In the genomic region with DNA sequence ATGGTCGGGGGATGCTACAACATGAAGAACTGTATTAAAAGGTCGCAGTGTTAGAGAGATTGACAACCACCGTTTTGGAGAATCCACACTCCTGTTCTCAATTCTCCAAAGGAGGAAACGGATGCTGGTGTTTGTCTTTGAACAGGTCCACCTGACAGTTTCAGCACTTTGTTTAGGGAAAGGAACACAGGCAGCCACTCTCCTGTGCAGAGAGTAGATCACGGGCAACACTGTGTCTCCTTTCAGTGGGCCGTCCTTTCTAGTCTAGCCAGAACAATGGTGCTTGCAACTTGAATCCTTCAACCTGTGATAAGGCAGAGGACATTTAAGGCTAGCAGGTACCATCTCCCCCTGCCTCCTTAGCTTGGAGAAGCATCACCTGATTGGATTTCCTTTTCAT, we compare ENCODE assay signal across 28 mouse cellular contexts. TPM values are rescaled to one million over a fixed set of nuclear protein-coding genes. Genes with fewer than 3 reads are reported as not detected.
A peak's percentile ranks its signal among the peaks of the same experiment; 100 is the strongest.
DNase-seq lines count a peak whose midpoint lies in the region; ATAC-seq and TF ChIP-seq lines count a peak whose summit lies in the region.
"Had no signal": no experiment of that assay in that cellular context is flagged by ENCODE, and none has a peak within 500 bp of the region (broad histone marks: within the 10 kb centered on the region; RNA-seq: fewer than 3 reads in every experiment).

No protein-coding gene starts in this region.

- no peak for ATAC-seq in forebrain, embryonic 11.5 days (replicated peaks; ENCODE audit: low FRiP score)
- ATAC-seq in forebrain, embryonic 15.5 days (replicated peaks), result no peak
- no peak for ATAC-seq in stomach, postnatal 0 days (ENCODE audit: low FRiP score, low TSS enrichment)
- ATAC-seq: activated CD4-positive, CD25-positive, alpha-beta regulatory T cell, adult 4 months; forebrain, embryonic 13.5 days; forebrain, embryonic 16.5 days; Patski had no signal

- DNase-seq in forebrain, embryonic 11.5 days (ENCODE audit: low spot score), result peak; percentile 2
- DNase-seq in heart, embryonic 10.5 days (ENCODE audit: low spot score), result peak; percentile 38
- DNase-seq in heart, postnatal 36 days, result no peak
- peak; percentile 59 for DNase-seq in R1 (ENCODE audit: low read depth, low spot score)
- DNase-seq in stomach, postnatal 0 days (ENCODE audit: low spot score), result peak; percentile 9
- DNase-seq in adrenal gland, adult 8-10 months, result no peak
- DNase-seq in frontal cortex, postnatal 25 days (ENCODE audit: low spot score in 2 of 2), result no peak
- DNase-seq: adrenal gland, postnatal 10 days; adrenal gland, postnatal 25 days; cerebellum, adult 11 months; cerebellum, adult 18-20 months; cerebellum, adult 8-10 months; cerebellum, adult 9-11 months; cerebellum, postnatal 14 days; cerebellum, postnatal 36 days had no signal

- H3K9me3 ChIP-seq in forebrain, embryonic 11.5 days (ENCODE audit: control insufficient read depth, low read length), result no peaks in the 10 kb centered on the region
- H3K9me3 ChIP-seq in forebrain, embryonic 15.5 days, result no peaks in the 10 kb centered on the region
- no peaks in the 10 kb centered on the region for H3K9me3 ChIP-seq in heart, embryonic 10.5 days
- H3K9me3 ChIP-seq in stomach, postnatal 0 days (ENCODE audit: control insufficient read depth, low read length), result no peaks in the 10 kb centered on the region
- H3K9me3 ChIP-seq: embryonic facial prominence, embryonic 13.5 days; embryonic facial prominence, embryonic 15.5 days; forebrain, embryonic 10.5 days; forebrain, embryonic 13.5 days; G1E had no signal

- TF ChIP-seq CTCF in stomach, postnatal 0 days (IDR thresholded peaks at IDR 0.05; ENCODE audit: low read depth), result no peak

- H3K4me2 ChIP-seq in forebrain, embryonic 11.5 days (ENCODE audit: low read depth, low read length, severe bottlenecking), result no peak overlapping the region
- H3K4me2 ChIP-seq in forebrain, embryonic 15.5 days (replicated peaks), result no peak overlapping the region
- H3K4me2 ChIP-seq in stomach, postnatal 0 days (replicated peaks; ENCODE audit: low read depth), result no peak overlapping the region
- H3K4me2 ChIP-seq: embryonic facial prominence, embryonic 13.5 days; embryonic facial prominence, embryonic 15.5 days; forebrain, embryonic 13.5 days had no signal

- H3K27me3 ChIP-seq in forebrain, embryonic 11.5 days (ENCODE audit: control insufficient read depth, insufficient read depth, low read length), result no peaks in the 10 kb centered on the region
- H3K27me3 ChIP-seq in forebrain, embryonic 15.5 days, result no peaks in the 10 kb centered on the region
- H3K27me3 ChIP-seq in heart, embryonic 10.5 days (ENCODE audit: insufficient read depth, poor library complexity, severe bottlenecking), result peaks cover 5% of the 10 kb centered on the region; the same call in 1 of the 2 replicates
- no peaks in the 10 kb centered on the region for H3K27me3 ChIP-seq in stomach, postnatal 0 days (ENCODE audit: control insufficient read depth, insufficient read depth, low read length)
- H3K27me3 ChIP-seq: embryonic facial prominence, embryonic 13.5 days; embryonic facial prominence, embryonic 15.5 days; forebrain, embryonic 13.5 days; Patski had no signal

- H3K27ac ChIP-seq in forebrain, embryonic 11.5 days (ENCODE audit: low read depth, low read length), result no peak overlapping the region
- H3K27ac ChIP-seq in forebrain, embryonic 15.5 days (replicated peaks), result no peak overlapping the region
- no peak overlapping the region for H3K27ac ChIP-seq in heart, embryonic 10.5 days
- H3K27ac ChIP-seq in stomach, postnatal 0 days (replicated peaks), result no peak overlapping the region
- H3K27ac ChIP-seq: embryonic facial prominence, embryonic 13.5 days; embryonic facial prominence, embryonic 15.5 days; forebrain, embryonic 13.5 days had no signal

- WGBS in forebrain, embryonic 11.5 days, result 78% methylated on average over 6 of the region's 6 CpGs
- 79% methylated on average over 6 of the region's 6 CpGs for WGBS in forebrain, embryonic 15.5 days
- 60% methylated on average over 6 of the region's 6 CpGs for WGBS in heart, embryonic 10.5 days
- WGBS in stomach, postnatal 0 days, result 49% methylated on average over 6 of the region's 6 CpGs

- peaks cover 5% of the 10 kb centered on the region; the same call in 1 of the 2 replicates for H3K4me1 ChIP-seq in forebrain, embryonic 11.5 days (replicated peaks; ENCODE audit: control insufficient read depth, insufficient read depth, low read length)
- 0 out of 2 replicates have a peak, but pooled peaks cover 8% of the 10 kb centered on the region for H3K4me1 ChIP-seq in forebrain, embryonic 15.5 days
- H3K4me1 ChIP-seq in heart, embryonic 10.5 days, result 0 out of 2 replicates have a peak, but pooled peaks cover 12% of the 10 kb centered on the region
- no peaks in the 10 kb centered on the region for H3K4me1 ChIP-seq in stomach, postnatal 0 days (replicated peaks; ENCODE audit: control insufficient read depth, insufficient read depth)
- H3K4me1 ChIP-seq: embryonic facial prominence, embryonic 13.5 days; embryonic facial prominence, embryonic 15.5 days had no signal

- intact Hi-C loops in heart, postnatal 36 days (cut with DNase I), result no loop called here

- no peak for TF ChIP-seq EP300 in stomach, postnatal 0 days (optimal IDR thresholded peaks at IDR 0.05)

- H3K9ac ChIP-seq in forebrain, embryonic 11.5 days (ENCODE audit: low read length), result no peak overlapping the region
- no peak overlapping the region for H3K9ac ChIP-seq in forebrain, embryonic 15.5 days (replicated peaks)
- no peak overlapping the region for H3K9ac ChIP-seq in stomach, postnatal 0 days (ENCODE audit: low read length)
- H3K9ac ChIP-seq: embryonic facial prominence, embryonic 13.5 days; embryonic facial prominence, embryonic 15.5 days; forebrain, embryonic 13.5 days had no signal

- no peaks in the 10 kb centered on the region for H3K36me3 ChIP-seq in forebrain, embryonic 11.5 days (ENCODE audit: control insufficient read depth, insufficient read depth, low read length)
- H3K36me3 ChIP-seq in forebrain, embryonic 15.5 days, result no peaks in the 10 kb centered on the region
- H3K36me3 ChIP-seq in heart, embryonic 10.5 days, result no peaks in the 10 kb centered on the region
- no peaks in the 10 kb centered on the region for H3K36me3 ChIP-seq in stomach, postnatal 0 days (ENCODE audit: control insufficient read depth, insufficient read depth, low read length)
- H3K36me3 ChIP-seq: embryonic facial prominence, embryonic 13.5 days; embryonic facial prominence, embryonic 15.5 days; forebrain, embryonic 10.5 days; G1E had no signal

- no peak overlapping the region for H3K4me3 ChIP-seq in forebrain, embryonic 11.5 days (ENCODE audit: low read depth, low read length)
- H3K4me3 ChIP-seq in forebrain, embryonic 15.5 days, result no peak overlapping the region
- no peak overlapping the region for H3K4me3 ChIP-seq in heart, embryonic 10.5 days
- H3K4me3 ChIP-seq in stomach, postnatal 0 days (ENCODE audit: low read depth, low read length), result no peak overlapping the region
- H3K4me3 ChIP-seq: embryonic facial prominence, embryonic 13.5 days; embryonic facial prominence, embryonic 15.5 days; erythroblast, embryonic 14.5 days; forebrain, embryonic 10.5 days; forebrain, embryonic 13.5 days had no signal

RNA-seq across cellular contexts. Expression of gene Anapc15-ps, which starts 12.9 kb away (rescaled TPM):
- not detected in 2 replicates for polyA plus RNA-seq in forebrain, embryonic 11.5 days (2014; fragmentation: Nextera tagmentation; extraction: Ambion mirVana)
- not detected in 2 replicates for polyA plus RNA-seq in forebrain, embryonic 15.5 days (2015; fragmentation: Nextera tagmentation; extraction: Ambion mirVana)
- polyA plus RNA-seq in heart, embryonic 10.5 days (2016; fragmentation: Nextera tagmentation; extraction: Ambion mirVana), result not detected in 2 replicates
- not detected for total RNA-seq in heart, postnatal 36 days (2021)
- polyA plus RNA-seq in stomach, postnatal 0 days (2015; fragmentation: Nextera tagmentation; extraction: Ambion mirVana), result not detected in 2 replicates
- total RNA-seq in adrenal gland, adult 8-10 months (2022), result 1 to 10 TPM in 1 of 4 experiments, not detected in 3; 1.1 TPM
- total RNA-seq: adrenal gland, adult 18-20 months; adrenal gland, postnatal 10 days; adrenal gland, postnatal 25 days; adrenal gland, postnatal 4 days had no signal
- polyA plus RNA-seq: activated CD4-positive, CD25-positive, alpha-beta regulatory T cell, adult 4 months; embryonic facial prominence, embryonic 11.5 days; embryonic facial prominence, embryonic 13.5 days; embryonic facial prominence, embryonic 15.5 days; erythroblast, embryonic 14.5 days; forebrain, embryonic 10.5 days; forebrain, embryonic 13.5 days; forebrain, embryonic 16.5 days; G1E had no signal

Comparison
In these comparisons a context has a peak if more than half of its experiments do, and no peak if none do; other contexts are left out.
1. DNase-seq: peak in forebrain, embryonic 11.5 days (single experiment), heart, embryonic 10.5 days (single experiment), R1 (single experiment) and stomach, postnatal 0 days (single experiment); none in heart, postnatal 36 days (0 of 2), adrenal gland, adult 8-10 months (single experiment) and frontal cortex, postnatal 25 days (0 of 2).